Mouse (Mus musculus) MEL (cell line): Measurements from ENCODE around the gene Cxcr5. TPM values are rescaled to one million over a fixed set of nuclear protein-coding genes. Genes with fewer than 3 reads are reported as not detected.
A peak's percentile ranks its signal among the peaks of the same experiment; 100 is the strongest.

Source experiments
- DNase-seq: peaks from one replicate; pipeline ENCODE4 v3.0.0; 2011; ENCODE audit warnings: low read depth, low spot score
- H3K27ac ChIP-seq: 2 replicates; pipeline ENCODE4 v1.5.1; 2012; ENCODE audit warnings: low read depth, mild to moderate bottlenecking, control low read depth, low read length, moderate library complexity; ENCODE audit not compliant: control insufficient read depth
- H3K27me3 ChIP-seq, 2 experiments: fragments of 150-350 bp in 1 of 2; sonication (generic) in 1 of 2; 2 replicates each; pipeline ENCODE4 v1.6.1; 2012; ENCODE audit warnings: low read length in 2 of 2, mild to moderate bottlenecking in 2 of 2, improper control_type of control experiment in 1 of 2, moderate library complexity in 1 of 2; ENCODE audit not compliant: insufficient read depth in 2 of 2, control insufficient read depth in 1 of 2
- H3K36me3 ChIP-seq, 2 experiments: 2 replicates each; pipeline ENCODE4 v1.6.1; 2012 to 2014; ENCODE audit warnings: low read length in 2 of 2, improper control_type of control experiment in 1 of 2, inconsistent platforms in 1 of 2, mild to moderate bottlenecking in 1 of 2; ENCODE audit not compliant: insufficient read depth in 2 of 2, control insufficient read depth in 1 of 2
- H3K4me1 ChIP-seq, 2 experiments: fragments of 150-350 bp in 1 of 2; sonication (generic) in 1 of 2; 2 replicates each; pipeline ENCODE4 v1.6.1; 2012; ENCODE audit warnings: low read length in 2 of 2, improper control_type of control experiment in 1 of 2, mild to moderate bottlenecking in 1 of 2; ENCODE audit not compliant: insufficient read depth in 2 of 2, control insufficient read depth in 1 of 2
- H3K4me3 ChIP-seq, 2 experiments: fragments of 150-350 bp in 1 of 2; sonication (generic) in 1 of 2; 2 replicates each; pipeline ENCODE4 v1.5.1; 2012; ENCODE audit warnings: low read depth in 2 of 2, low read length in 2 of 2, mild to moderate bottlenecking in 2 of 2, moderate library complexity in 2 of 2, control low read depth in 1 of 2, improper control_type of control experiment in 1 of 2; ENCODE audit not compliant: control insufficient read depth in 1 of 2, insufficient read depth in 1 of 2
- H3K79me2 ChIP-seq: 2 replicates; pipeline ENCODE4 v1.6.1; 2012; ENCODE audit warnings: mild to moderate bottlenecking, low read length, moderate library complexity; ENCODE audit not compliant: control insufficient read depth, poor library complexity, insufficient read depth
- H3K9ac ChIP-seq: 2 replicates; pipeline ENCODE4 v1.6.1; 2012; ENCODE audit warnings: low read depth, mild to moderate bottlenecking, control low read depth, low read length, moderate library complexity; ENCODE audit not compliant: control insufficient read depth, poor library complexity, severe bottlenecking
- H3K9me3 ChIP-seq: fragments of 150-350 bp; sonication (generic); replicated peaks from 2 replicates; pipeline ENCODE4 v1.6.1; 2012; ENCODE audit warnings: mild to moderate bottlenecking, low read length, improper control_type of control experiment, moderate library complexity; ENCODE audit not compliant: insufficient read depth
- BHLHE40 ChIP-seq: IDR thresholded peaks from 2 replicates; pipeline ENCODE4 v1.6.1; 2012; ENCODE audit warnings: low read depth, mild to moderate bottlenecking, inconsistent platforms, low read length, improper control_type of control experiment, borderline replicate concordance
- CHD1 ChIP-seq: IDR thresholded peaks from 2 replicates; pipeline ENCODE4 v1.6.1; 2012; ENCODE audit warnings: low read depth, mild to moderate bottlenecking, inconsistent platforms, low read length, improper control_type of control experiment
- CHD2 ChIP-seq: IDR thresholded peaks from 2 replicates; pipeline ENCODE4 v1.6.1; 2011; ENCODE audit warnings: low read length, improper control_type of control experiment
- CTCF ChIP-seq, 3 experiments: IDR thresholded peaks in 2 of 3; conservative IDR thresholded peaks in 1 of 3; 2 replicates each; pipeline ENCODE4 v1.5.1; 2011 to 2012; ENCODE audit warnings: low read length in 3 of 3, low read depth in 2 of 3, mild to moderate bottlenecking in 2 of 3, improper control_type of control experiment in 1 of 3, inconsistent platforms in 1 of 3, mixed read lengths in 1 of 3, moderate library complexity in 1 of 3; ENCODE audit not compliant: control insufficient read depth in 1 of 3, insufficient read depth in 1 of 3, poor library complexity in 1 of 3, severe bottlenecking in 1 of 3
- E2F4 ChIP-seq: IDR thresholded peaks from 2 replicates; pipeline ENCODE4 v1.6.1; 2011; ENCODE audit warnings: low read depth, low read length, improper control_type of control experiment, borderline replicate concordance
- ELF1 ChIP-seq: IDR thresholded peaks from 2 replicates; pipeline ENCODE4 v1.6.1; 2014; ENCODE audit warnings: low read depth, mild to moderate bottlenecking, inconsistent platforms, low read length, improper control_type of control experiment, moderate library complexity
- EP300 ChIP-seq, 2 experiments: IDR thresholded peaks; 2 replicates each; pipeline ENCODE4 v1.6.1; 2011; ENCODE audit warnings: improper control_type of control experiment in 2 of 2, low read length in 2 of 2, low read depth in 1 of 2, mild to moderate bottlenecking in 1 of 2
- ETS1 ChIP-seq: IDR thresholded peaks from 2 replicates; pipeline ENCODE4 v1.6.1; 2012; ENCODE audit warnings: low read depth, mild to moderate bottlenecking, inconsistent platforms, low read length, improper control_type of control experiment, moderate library complexity
- GABPA ChIP-seq: IDR thresholded peaks from 2 replicates; pipeline ENCODE4 v1.6.1; 2012; ENCODE audit warnings: low read depth, mild to moderate bottlenecking, inconsistent platforms, low read length, improper control_type of control experiment, moderate library complexity
- GATA1 ChIP-seq: IDR thresholded peaks from 2 replicates; pipeline ENCODE4 v1.6.1; 2011; ENCODE audit warnings: low read depth, low read length, improper control_type of control experiment
- HCFC1 ChIP-seq: IDR thresholded peaks from 2 replicates; pipeline ENCODE4 v1.6.1; 2012; ENCODE audit warnings: low read depth, mild to moderate bottlenecking, inconsistent platforms, low read length, improper control_type of control experiment, moderate library complexity
- JUND ChIP-seq: IDR thresholded peaks from 2 replicates; pipeline ENCODE4 v1.6.1; 2011; ENCODE audit warnings: low read depth, mild to moderate bottlenecking, improper control_type of control experiment, low read length
- MAFK ChIP-seq: IDR thresholded peaks from 2 replicates; pipeline ENCODE4 v1.6.1; 2011; ENCODE audit warnings: low read depth, mild to moderate bottlenecking, low read length, improper control_type of control experiment, borderline replicate concordance
- MAX ChIP-seq: IDR thresholded peaks from 2 replicates; pipeline ENCODE4 v1.6.1; 2011; ENCODE audit warnings: low read length, improper control_type of control experiment
- MAZ ChIP-seq: IDR thresholded peaks from 2 replicates; pipeline ENCODE4 v1.6.1; 2012; ENCODE audit warnings: low read depth, mild to moderate bottlenecking, inconsistent platforms, low read length, improper control_type of control experiment
- MEF2A ChIP-seq: IDR thresholded peaks from 2 replicates; pipeline ENCODE4 v1.6.1; 2014; ENCODE audit warnings: low read depth, mild to moderate bottlenecking, inconsistent platforms, low read length, improper control_type of control experiment; ENCODE audit not compliant: poor library complexity, insufficient replicate concordance, severe bottlenecking; ENCODE audit errors: extremely low read depth
- MXI1 ChIP-seq: IDR thresholded peaks from 2 replicates; pipeline ENCODE4 v1.6.1; 2011; ENCODE audit warnings: mild to moderate bottlenecking, low read depth, low read length, improper control_type of control experiment
- MYB ChIP-seq: IDR thresholded peaks from 2 replicates; pipeline ENCODE4 v1.6.1; 2011; ENCODE audit warnings: mild to moderate bottlenecking, low read depth, low read length, improper control_type of control experiment
- MYC ChIP-seq: IDR thresholded peaks from 2 replicates; pipeline ENCODE4 v1.6.1; 2011; ENCODE audit warnings: low read depth, mild to moderate bottlenecking, low read length, improper control_type of control experiment, moderate library complexity
- NELFE ChIP-seq: IDR thresholded peaks from 2 replicates; pipeline ENCODE4 v1.6.1; 2011; ENCODE audit warnings: low read depth, low read length, improper control_type of control experiment
- POLR2A ChIP-seq, 2 experiments: IDR thresholded peaks; 2 replicates each; pipeline ENCODE4 v1.6.1; 2011 to 2012; ENCODE audit warnings: low read length in 2 of 2, mild to moderate bottlenecking in 2 of 2, control low read depth in 1 of 2, improper control_type of control experiment in 1 of 2, low read depth in 1 of 2, moderate library complexity in 1 of 2; ENCODE audit not compliant: control insufficient read depth in 1 of 2, insufficient read depth in 1 of 2, poor library complexity in 1 of 2
- POLR2AphosphoS2 ChIP-seq: IDR thresholded peaks from 2 replicates; pipeline ENCODE4 v1.6.1; 2011; ENCODE audit warnings: low read length, improper control_type of control experiment
- RAD21 ChIP-seq: IDR thresholded peaks from 2 replicates; pipeline ENCODE4 v1.6.1; 2011; ENCODE audit warnings: mild to moderate bottlenecking, low read depth, low read length, improper control_type of control experiment
- RCOR1 ChIP-seq: IDR thresholded peaks from 2 replicates; pipeline ENCODE4 v1.6.1; 2012; ENCODE audit warnings: low read depth, mild to moderate bottlenecking, inconsistent platforms, low read length, improper control_type of control experiment
- SIN3A ChIP-seq: IDR thresholded peaks from 2 replicates; pipeline ENCODE4 v1.6.1; 2012; ENCODE audit warnings: low read length, improper control_type of control experiment, inconsistent platforms
- SMC3 ChIP-seq: IDR thresholded peaks from 2 replicates; pipeline ENCODE4 v1.6.1; 2011; ENCODE audit warnings: low read depth, low read length, improper control_type of control experiment
- TAL1 ChIP-seq: IDR thresholded peaks from 2 replicates; pipeline ENCODE4 v1.6.1; 2012; ENCODE audit warnings: mild to moderate bottlenecking, inconsistent platforms, low read length, moderate library complexity, mixed read lengths
- TBP ChIP-seq: IDR thresholded peaks from 2 replicates; pipeline ENCODE4 v1.8.0; 2011; ENCODE audit warnings: low read depth, low read length, improper control_type of control experiment
- TCF12 ChIP-seq: IDR thresholded peaks from 2 replicates; pipeline ENCODE4 v1.6.1; 2014; ENCODE audit warnings: low read depth, mild to moderate bottlenecking, inconsistent platforms, low read length, improper control_type of control experiment, moderate library complexity
- UBTF ChIP-seq: IDR thresholded peaks from 2 replicates; pipeline ENCODE4 v1.6.1; 2012; ENCODE audit warnings: low read depth, mild to moderate bottlenecking, inconsistent platforms, low read length, improper control_type of control experiment, moderate library complexity, borderline replicate concordance; ENCODE audit not compliant: insufficient read depth
- USF1 ChIP-seq: IDR thresholded peaks from 2 replicates; pipeline ENCODE4 v1.6.1; 2014; ENCODE audit warnings: low read depth, mild to moderate bottlenecking, inconsistent platforms, low read length, improper control_type of control experiment, moderate library complexity
- USF2 ChIP-seq, 2 experiments: IDR thresholded peaks; 2 replicates each; pipeline ENCODE4 v1.6.1; 2011 to 2012; ENCODE audit warnings: improper control_type of control experiment in 2 of 2, low read length in 2 of 2, borderline replicate concordance in 1 of 2, inconsistent platforms in 1 of 2, low read depth in 1 of 2, mild to moderate bottlenecking in 1 of 2; ENCODE audit not compliant: insufficient read depth in 1 of 2
- ZC3H11A ChIP-seq: IDR thresholded peaks from 2 replicates; pipeline ENCODE4 v1.6.1; 2012; ENCODE audit warnings: low read depth, mild to moderate bottlenecking, inconsistent platforms, low read length, improper control_type of control experiment
- ZKSCAN1 ChIP-seq: IDR thresholded peaks from 2 replicates; pipeline ENCODE4 v1.6.1; 2012; ENCODE audit warnings: low read depth, mild to moderate bottlenecking, inconsistent platforms, low read length, improper control_type of control experiment, moderate library complexity
- ZMIZ1 ChIP-seq: IDR thresholded peaks from 2 replicates; pipeline ENCODE4 v1.6.1; 2012; ENCODE audit warnings: low read depth, mild to moderate bottlenecking, inconsistent platforms, low read length, improper control_type of control experiment, moderate library complexity
- polyA plus RNA-seq, 2 experiments: library from polyadenylated mRNA; stranded (reverse) in 1 of 2; unstranded in 1 of 2; fragments of >175 nt in 1 of 2; fragments of >200 nt in 1 of 2; gene quantifications; 2 replicates each; pipeline versions ENCODE4 v1.2.1 to v1.2.4; 2012; ENCODE audit warnings: low replicate concordance in 2 of 2, low read depth in 1 of 2; ENCODE audit not compliant: insufficient read length in 2 of 2, insufficient read depth in 1 of 2, missing spikeins in 1 of 2
- total RNA-seq: library from RNA; depleted of rRNA; stranded (reverse); fragments of 300-350 nt; gene quantifications from 2 replicates; pipeline ENCODE4 v1.2.3, GENCODE M21; 2012

Gene Cxcr5
- total and polyA plus RNA-seq, 3 experiments = 0.18 TPM; not detected in 2

DNA sequence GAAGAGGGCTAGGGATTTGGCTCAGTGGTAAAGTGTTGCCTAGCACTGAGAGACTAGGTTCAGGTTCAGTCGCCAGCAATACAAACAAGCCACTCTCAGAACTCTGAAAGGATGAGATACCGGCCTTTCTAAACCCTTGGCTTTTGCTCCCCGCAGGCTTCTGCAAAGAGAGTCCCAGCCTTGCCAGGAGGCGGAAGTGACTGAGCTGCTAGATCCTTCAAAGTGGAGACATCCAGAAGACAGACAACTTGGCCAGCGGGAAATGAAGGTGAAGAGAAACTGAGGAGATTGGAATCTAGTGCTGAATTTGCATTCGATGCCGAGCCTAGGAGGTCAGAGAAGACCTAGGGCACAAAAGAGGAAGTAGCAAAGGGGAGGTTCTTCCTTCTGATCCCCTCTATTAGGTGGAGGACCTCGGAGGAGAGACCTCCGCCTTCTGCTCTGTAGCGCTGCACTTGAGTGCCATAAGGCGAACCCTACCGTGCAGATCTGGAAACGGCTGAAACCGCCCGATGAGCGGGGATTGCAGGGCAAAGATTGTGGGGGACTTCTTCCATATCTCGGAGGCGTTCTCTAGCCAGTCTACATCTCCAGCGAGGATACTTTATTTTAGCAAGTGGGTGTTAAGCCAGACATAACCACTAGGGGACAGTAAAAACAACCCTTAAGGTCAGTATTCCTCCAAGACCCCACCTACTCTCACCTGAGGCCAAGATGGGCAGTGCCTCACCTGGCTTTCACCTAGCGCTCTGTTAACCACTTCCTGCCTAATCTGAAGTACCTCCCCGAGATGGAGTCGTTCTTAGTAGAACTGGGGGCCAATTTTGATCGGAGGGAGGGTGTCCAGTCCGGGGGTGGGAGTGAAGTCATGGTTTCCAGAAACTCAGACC is 84.1 kb downstream of the Cxcr5 start:
- Histone ChIP-seq H3K4me3 (peak overlapping the region; percentile 46 to 88), H3K9ac (peak overlapping the region; percentile 37; the same call in 1 of the 2 replicates), H3K27ac (no peak overlapping the region), H3K27me3 (0 out of 4 replicates have a peak, but pooled peaks cover 0 to under 1% of the 10 kb centered on the region in 2 experiments), H3K36me3 (no peaks in the 10 kb centered on the region), H3K4me1 (peaks cover 2 to 3% of the 10 kb centered on the region in 2 experiments; a peak in 1 of 4 replicates), H3K79me2 (no peaks in the 10 kb centered on the region; the same call in 1 of the 2 replicates), H3K9me3 (no peaks in the 10 kb centered on the region)
- DNase-seq = peak; percentile 77
- no peak for TF ChIP-seq POLR2A (IDR thresholded peaks at IDR 0.05; ENCODE audit: control insufficient read depth in 1 of 2, insufficient read depth in 1 of 2, low read depth in 1 of 2, low read length in 2 of 2, poor library complexity in 1 of 2)
- no peak for TF ChIP-seq CHD2
- TF ChIP-seq SIN3A = no peak
- TF ChIP-seq CTCF (IDR thresholded peaks at IDR 0.05 in 2 of 3, conservative IDR thresholded peaks at IDR 0.05 in 1 of 3; ENCODE audit: control insufficient read depth in 1 of 3, insufficient read depth in 1 of 3, low read depth in 2 of 3, low read length in 3 of 3, poor library complexity in 1 of 3, severe bottlenecking in 1 of 3) = peak; percentile 24 to 99 (median 87); a peak in 5 of 6 replicates
- TF ChIP-seq ETS1 = no peak
- no peak for TF ChIP-seq ZMIZ1
- no peak for TF ChIP-seq NELFE
- no peak for TF ChIP-seq RCOR1
- no peak for TF ChIP-seq MAZ
- peak; percentile 54 for TF ChIP-seq ZC3H11A
- no peak for TF ChIP-seq TBP
- no peak for TF ChIP-seq E2F4
- TF ChIP-seq MYB = no peak
- TF ChIP-seq MEF2A = no peak
- TF ChIP-seq BHLHE40 = no peak
- TF ChIP-seq MAFK = no peak
- TF ChIP-seq USF2 (IDR thresholded peaks at IDR 0.05; ENCODE audit: borderline replicate concordance in 1 of 2, insufficient read depth in 1 of 2, low read depth in 1 of 2, low read length in 2 of 2) = no peak
- TF ChIP-seq POLR2AphosphoS2 = no peak
- no peak for TF ChIP-seq UBTF
- no peak for TF ChIP-seq EP300 (IDR thresholded peaks at IDR 0.05; ENCODE audit: low read depth in 1 of 2, low read length in 2 of 2)
- 0 out of 2 replicates have a peak, but pooled peaks have one; percentile 28 for TF ChIP-seq JUND
- no peak for TF ChIP-seq TAL1
- TF ChIP-seq MXI1 = no peak
- 0 out of 2 replicates have a peak, but pooled peaks have one; percentile 9 for TF ChIP-seq HCFC1
- TF ChIP-seq RAD21 = peak; percentile 60
- TF ChIP-seq MYC = 0 out of 2 replicates have a peak, but pooled peaks have one; percentile 17
- no peak for TF ChIP-seq ZKSCAN1
- TF ChIP-seq CHD1 = no peak
- no peak for TF ChIP-seq GATA1
- TF ChIP-seq ELF1 = no peak
- no peak for TF ChIP-seq TCF12
- peak; percentile 81 for TF ChIP-seq SMC3
- no peak for TF ChIP-seq USF1
- no peak for TF ChIP-seq MAX
- TF ChIP-seq GABPA = no peak
